Mouse (Mus musculus): ENCODE data around the gene Pgm3. TPM values are rescaled to one million over a fixed set of nuclear protein-coding genes. Genes with fewer than 3 reads are reported as not detected.

The Pgm3 gene
- polyA plus RNA-seq, 1 experiment from 2014 or later: 20.5 TPM

- no peak overlapping the region for H3K4me3 ChIP-seq (ENCODE audit: low read depth, low read length)
- no peak overlapping the region for H3K4me2 ChIP-seq (replicated peaks; ENCODE audit: low read depth, low read length)
- H3K27ac ChIP-seq (ENCODE audit: low read length): no peak overlapping the region
- no peak for ATAC-seq
- WGBS: 61% methylated on average over 10 of the region's 10 CpGs
- H3K4me1 ChIP-seq (ENCODE audit: insufficient read depth, low read depth, low read length): no peaks in the 10 kb centered on the region
- H3K9me3 ChIP-seq (ENCODE audit: low read length): no peaks in the 10 kb centered on the region
- H3K27me3 ChIP-seq (replicated peaks; ENCODE audit: insufficient read depth, low read length): no peaks in the 10 kb centered on the region
- no peak for DNase-seq (ENCODE audit: low spot score)
- TF ChIP-seq CTCF (IDR thresholded peaks at IDR 0.05): no peak
- no peak for TF ChIP-seq EP300 (IDR thresholded peaks at IDR 0.05)
- no peaks in the 10 kb centered on the region for H3K36me3 ChIP-seq (ENCODE audit: insufficient read depth, low read length)
- H3K9ac ChIP-seq (replicated peaks; ENCODE audit: low read depth): no peak overlapping the region
Observed at GRCm38 (mm10) chr9:86579657-86580056, 8.0 kb upstream of the Pgm3 start.

GRCm38 (mm10) chr9:86575178-86575577 is 3.5 kb upstream of the Pgm3 start:
- no peak for ATAC-seq
- Histone ChIP-seq H3K4me2 (replicated peaks; ENCODE audit: low read depth, low read length) (no peak overlapping the region), H3K27me3 (replicated peaks; ENCODE audit: insufficient read depth, low read length) (no peaks in the 10 kb centered on the region), H3K9me3 (ENCODE audit: low read length) (no peaks in the 10 kb centered on the region), H3K4me3 (ENCODE audit: low read depth, low read length) (no peak overlapping the region), H3K4me1 (ENCODE audit: insufficient read depth, low read depth, low read length) (peaks cover 5% of the 10 kb centered on the region; the same call in 1 of the 2 replicates), H3K27ac (ENCODE audit: low read length) (no peak overlapping the region), H3K9ac (replicated peaks; ENCODE audit: low read depth) (no peak overlapping the region), H3K36me3 (ENCODE audit: insufficient read depth, low read length) (no peaks in the 10 kb centered on the region)
- DNase-seq (ENCODE audit: low spot score): no peak
- TF ChIP-seq EP300 (IDR thresholded peaks at IDR 0.05): no peak
- no peak for TF ChIP-seq CTCF (IDR thresholded peaks at IDR 0.05)
- WGBS: 82% methylated on average over 6 of the region's 6 CpGs

- DNase-seq (ENCODE audit: low spot score) (no peak), ATAC-seq (no peak)
- Histone ChIP-seq H3K4me2 (replicated peaks; ENCODE audit: low read depth, low read length) (no peak overlapping the region), H3K27ac (ENCODE audit: low read length) (no peak overlapping the region), H3K9me3 (ENCODE audit: low read length) (no peaks in the 10 kb centered on the region), H3K9ac (replicated peaks; ENCODE audit: low read depth) (no peak overlapping the region), H3K36me3 (ENCODE audit: insufficient read depth, low read length) (0 out of 2 replicates have a peak, but pooled peaks cover 2% of the 10 kb centered on the region), H3K27me3 (replicated peaks; ENCODE audit: insufficient read depth, low read length) (no peaks in the 10 kb centered on the region), H3K4me3 (ENCODE audit: low read depth, low read length) (no peak overlapping the region), H3K4me1 (ENCODE audit: insufficient read depth, low read depth, low read length) (peaks cover 5% of the 10 kb centered on the region; the same call in 1 of the 2 replicates)
- TF ChIP-seq EP300 (IDR thresholded peaks at IDR 0.05): no peak
- no peak for TF ChIP-seq CTCF (IDR thresholded peaks at IDR 0.05)
- 62% methylated on average over 20 of the region's 20 CpGs for WGBS
Observed at GRCm38 (mm10) chr9:86573616-86574303, 2.1 kb upstream of the Pgm3 start.

- Histone ChIP-seq H3K4me3 (ENCODE audit: low read depth, low read length) (peak overlapping the region; percentile 72), H3K9me3 (ENCODE audit: low read length) (no peaks in the 10 kb centered on the region), H3K4me1 (ENCODE audit: insufficient read depth, low read depth, low read length) (peaks cover 5% of the 10 kb centered on the region; the same call in 1 of the 2 replicates), H3K9ac (replicated peaks; ENCODE audit: low read depth) (peak overlapping the region; percentile 63; the same call in 1 of the 2 replicates), H3K4me2 (replicated peaks; ENCODE audit: low read depth, low read length) (peak overlapping the region; percentile 99), H3K36me3 (ENCODE audit: insufficient read depth, low read length) (0 out of 2 replicates have a peak, but pooled peaks cover 6% of the 10 kb centered on the region), H3K27me3 (replicated peaks; ENCODE audit: insufficient read depth, low read length) (no peaks in the 10 kb centered on the region), H3K27ac (ENCODE audit: low read length) (no peak overlapping the region)
- DNase-seq (ENCODE audit: low spot score) (peak; percentile 86), ATAC-seq (peak; percentile 24; the same call in 1 of the 2 replicates)
- 12% methylated on average over 13 of the region's 13 CpGs for WGBS
- TF ChIP-seq EP300 (IDR thresholded peaks at IDR 0.05): no peak
- peak; percentile 92 for TF ChIP-seq CTCF (IDR thresholded peaks at IDR 0.05)
Observed at GRCm38 (mm10) chr9:86572636-86573291, 1.1 kb upstream of the Pgm3 start.

- H3K36me3 ChIP-seq (ENCODE audit: insufficient read depth, low read length): 0 out of 2 replicates have a peak, but pooled peaks cover 6% of the 10 kb centered on the region
- WGBS: 2% methylated on average over 25 of the region's 25 CpGs
- no peak for TF ChIP-seq CTCF (IDR thresholded peaks at IDR 0.05)
- TF ChIP-seq EP300 (IDR thresholded peaks at IDR 0.05): no peak
- peak; percentile 27 for DNase-seq (ENCODE audit: low spot score)
- H3K27me3 ChIP-seq (replicated peaks; ENCODE audit: insufficient read depth, low read length): no peaks in the 10 kb centered on the region
- H3K27ac ChIP-seq (ENCODE audit: low read length): no peak overlapping the region
- ATAC-seq: no peak; the same call in 1 of the 2 replicates
- H3K9ac ChIP-seq (replicated peaks; ENCODE audit: low read depth): peak overlapping the region; percentile 63
- H3K4me3 ChIP-seq (ENCODE audit: low read depth, low read length): peak overlapping the region; percentile 72
- peaks cover 5% of the 10 kb centered on the region; the same call in 1 of the 2 replicates for H3K4me1 ChIP-seq (ENCODE audit: insufficient read depth, low read depth, low read length)
- H3K9me3 ChIP-seq (ENCODE audit: low read length): no peaks in the 10 kb centered on the region
- peak overlapping the region; percentile 99 for H3K4me2 ChIP-seq (replicated peaks; ENCODE audit: low read depth, low read length)
Observed at GRCm38 (mm10) chr9:86572196-86572595, 554 bp upstream of the Pgm3 start.

GRCm38 (mm10) chr9:86570946-86571345 is 696 bp downstream of the Pgm3 start:
- Histone ChIP-seq H3K9me3 (ENCODE audit: low read length) (no peaks in the 10 kb centered on the region), H3K27me3 (replicated peaks; ENCODE audit: insufficient read depth, low read length) (no peaks in the 10 kb centered on the region), H3K9ac (replicated peaks; ENCODE audit: low read depth) (no peak overlapping the region), H3K36me3 (ENCODE audit: insufficient read depth, low read length) (0 out of 2 replicates have a peak, but pooled peaks cover 6% of the 10 kb centered on the region), H3K4me3 (ENCODE audit: low read depth, low read length) (peak overlapping the region; percentile 72), H3K4me2 (replicated peaks; ENCODE audit: low read depth, low read length) (peak overlapping the region; percentile 99), H3K27ac (ENCODE audit: low read length) (no peak overlapping the region), H3K4me1 (ENCODE audit: insufficient read depth, low read depth, low read length) (peaks cover 5% of the 10 kb centered on the region; the same call in 1 of the 2 replicates)
- 2% methylated on average over 8 of the region's 8 CpGs for WGBS
- TF ChIP-seq EP300 (IDR thresholded peaks at IDR 0.05) (no peak), CTCF (IDR thresholded peaks at IDR 0.05) (peak; percentile 13)
- ATAC-seq (no peak), DNase-seq (ENCODE audit: low spot score) (peak; percentile 49)

Measured in lung, postnatal 0 days (tissue).